Mouse (Mus musculus): ENCODE data around the gene Flt4.

Flt4 gene

DNA sequence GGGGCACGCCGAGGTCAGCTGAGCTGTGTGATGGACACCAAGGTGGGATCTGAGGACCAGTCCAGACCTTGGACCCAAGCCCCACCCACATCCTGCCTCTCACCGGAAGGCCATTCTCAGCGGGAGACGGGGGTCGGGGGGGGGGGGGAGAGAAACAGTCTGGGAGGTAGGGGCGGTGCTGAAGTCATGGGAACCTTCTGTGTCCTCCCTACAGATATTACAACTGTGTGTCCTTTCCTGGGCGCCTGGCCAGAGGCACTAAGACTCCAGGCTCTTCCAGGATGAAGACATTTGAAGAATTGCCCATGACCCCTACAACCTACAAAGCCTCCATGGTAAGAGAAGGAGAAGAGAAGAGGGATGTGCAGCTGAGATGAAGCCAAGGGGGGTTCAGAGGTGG is 36.6 kb downstream of the Flt4 start:
- DNase-seq (ENCODE audit: low spot score), result no peak

DNA sequence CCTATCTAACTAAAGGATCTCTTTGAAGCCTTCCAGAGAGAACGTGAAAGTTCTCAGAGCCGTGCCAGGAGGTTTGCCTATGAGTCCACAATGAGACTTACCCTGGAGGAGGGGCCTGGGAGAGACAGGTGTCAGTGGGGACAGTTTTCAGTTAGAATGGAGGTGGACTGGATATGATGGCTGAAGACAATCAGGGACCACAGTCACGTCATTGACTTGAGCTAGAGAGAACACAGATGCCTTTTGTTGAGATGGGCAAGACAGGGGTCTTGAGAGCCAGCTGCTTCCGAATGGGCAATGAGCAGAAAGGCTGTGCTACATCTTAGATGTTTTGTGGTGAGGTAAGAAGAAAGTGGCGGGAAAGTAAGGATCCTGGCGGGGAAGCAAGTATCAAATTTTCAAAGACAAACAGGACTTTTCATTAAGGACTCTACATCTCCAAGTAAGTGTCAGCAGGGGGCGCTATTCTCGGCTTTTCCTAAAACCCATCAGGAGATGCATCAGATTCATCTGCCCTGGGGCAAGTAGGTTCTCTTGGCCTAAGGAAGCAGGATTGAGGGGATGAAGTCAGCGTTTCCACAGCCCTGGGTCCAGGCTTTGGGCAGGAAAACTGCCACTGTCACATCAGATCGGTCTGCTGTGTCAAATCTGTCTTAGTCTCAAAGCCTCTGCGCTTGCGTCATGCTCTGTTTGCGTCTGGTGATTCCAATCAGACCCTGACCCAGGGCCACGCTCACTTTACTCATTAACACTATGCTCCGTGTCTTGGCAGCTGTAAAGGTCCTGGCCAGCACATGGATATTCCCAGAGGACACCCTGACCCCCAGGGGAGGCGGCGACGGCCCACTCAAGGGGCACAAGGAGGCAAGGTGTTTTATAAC is 41.3 kb downstream of the Flt4 start:
- no peak for DNase-seq (ENCODE audit: low spot score)

DNA sequence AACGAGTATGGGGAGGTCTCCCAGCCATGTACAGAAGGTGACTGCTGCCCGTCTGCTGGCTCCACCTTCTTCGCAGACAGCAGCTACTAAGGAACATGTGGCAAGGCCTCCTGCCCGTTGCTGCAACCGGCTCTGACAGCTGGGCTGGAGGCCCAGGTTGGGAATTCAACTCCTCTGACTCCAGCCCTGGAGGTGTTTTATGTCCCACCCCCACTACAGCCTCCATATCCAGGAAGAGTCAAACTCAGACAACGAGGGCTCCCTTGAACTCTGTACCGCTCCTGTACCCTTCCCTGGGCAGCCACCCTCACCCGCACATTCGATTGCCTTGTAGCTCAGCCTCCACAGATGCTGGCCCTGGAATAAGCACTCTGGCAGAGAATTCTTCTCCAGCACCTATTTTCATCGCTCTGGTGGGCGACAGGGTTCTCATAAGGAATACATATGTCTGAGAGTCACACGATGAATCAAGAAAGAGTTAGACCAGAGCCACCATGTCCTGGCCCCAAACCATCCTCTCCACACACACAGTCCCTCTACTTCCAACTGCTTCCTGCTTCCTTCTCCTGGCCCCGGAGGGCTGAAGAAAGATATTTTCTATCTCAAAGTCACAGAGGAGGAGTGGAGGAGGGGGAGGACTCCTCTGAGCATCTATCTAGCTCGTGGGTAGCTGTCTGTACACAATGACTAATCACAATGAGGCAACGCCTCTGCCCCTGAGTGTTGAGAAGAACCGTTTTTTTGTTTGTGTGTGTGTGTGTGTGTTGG is 42.1 kb downstream of the Flt4 start:
- DNase-seq (ENCODE audit: low spot score), result no peak

DNA sequence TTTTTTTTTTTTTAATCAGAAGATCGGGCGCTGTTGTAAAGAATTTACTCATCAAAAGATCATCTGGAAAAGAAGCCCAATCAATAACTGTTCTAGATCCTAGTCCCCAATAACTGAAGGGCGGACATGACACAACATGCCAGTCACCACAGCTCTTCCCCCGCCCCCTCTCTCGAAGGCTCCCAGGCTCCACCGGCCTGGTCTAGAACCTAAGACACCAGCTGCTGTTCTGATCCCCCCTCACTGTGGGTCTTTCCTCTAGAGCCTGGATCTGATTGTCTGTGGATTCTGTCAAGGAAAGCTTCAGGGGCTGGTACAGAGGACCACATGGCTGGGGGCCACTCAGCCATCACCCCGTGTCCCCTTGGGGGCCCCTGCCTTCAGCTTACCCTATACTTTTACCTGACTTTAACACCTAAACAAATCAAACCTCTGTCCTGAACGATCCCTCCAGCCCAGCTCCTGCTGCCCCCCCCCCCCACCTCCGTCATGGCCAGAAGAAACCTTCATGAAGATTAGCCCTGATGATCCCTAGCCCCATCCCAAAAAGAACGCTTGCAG is 42.8 kb downstream of the Flt4 start:
- no peak for DNase-seq (ENCODE audit: low spot score)

DNA sequence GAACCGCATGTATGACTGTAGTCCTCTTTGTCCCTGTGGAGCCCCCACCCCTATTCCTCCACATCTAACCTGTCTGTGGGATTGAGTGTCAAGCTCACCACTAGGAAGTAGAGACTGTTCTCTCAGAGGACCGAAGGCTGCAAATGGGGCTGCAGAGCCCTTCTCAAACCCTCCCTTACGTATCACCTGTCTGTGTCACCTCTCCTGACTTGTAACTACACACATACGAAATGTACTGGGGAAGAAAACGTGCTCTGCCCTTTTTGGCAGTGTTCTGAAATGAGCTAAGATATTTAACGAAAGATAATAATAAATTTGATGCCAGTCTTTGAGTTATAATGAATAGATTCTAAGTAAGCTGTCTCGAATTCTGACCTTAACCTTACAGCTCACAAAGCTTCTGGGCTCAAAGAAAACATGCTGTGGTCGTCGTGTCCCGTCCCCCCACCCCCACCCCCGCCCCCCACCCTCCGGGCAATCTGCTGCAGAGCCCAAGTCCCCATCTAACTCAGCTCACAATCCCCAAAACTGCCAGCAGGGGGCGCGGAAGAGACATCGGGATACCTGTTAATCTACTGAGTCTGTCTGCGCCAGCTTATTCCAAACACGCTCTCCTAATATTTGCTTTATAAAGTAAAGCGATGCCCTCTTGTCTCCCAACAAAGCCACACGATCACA is 43.5 kb downstream of the Flt4 start:
- DNase-seq (ENCODE audit: low spot score), result peak; percentile 82

DNA sequence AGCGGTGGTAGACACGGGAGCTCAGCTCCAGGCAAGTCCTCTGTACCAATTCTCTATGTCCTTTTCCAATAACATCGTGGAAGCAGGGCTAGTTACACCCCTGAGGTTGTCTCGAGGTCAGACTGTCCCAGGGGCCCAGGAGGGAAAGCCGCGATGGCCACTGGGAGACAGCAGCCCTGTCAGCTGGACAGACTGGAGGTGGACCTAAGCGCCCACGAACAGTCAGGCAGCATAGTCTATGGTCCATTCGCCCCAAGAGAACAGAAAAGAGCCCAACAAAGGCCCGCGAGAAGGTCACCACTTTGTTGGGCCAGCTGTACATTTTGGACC is 44.0 kb downstream of the Flt4 start:
- no peak for DNase-seq (ENCODE audit: low spot score)

DNA sequence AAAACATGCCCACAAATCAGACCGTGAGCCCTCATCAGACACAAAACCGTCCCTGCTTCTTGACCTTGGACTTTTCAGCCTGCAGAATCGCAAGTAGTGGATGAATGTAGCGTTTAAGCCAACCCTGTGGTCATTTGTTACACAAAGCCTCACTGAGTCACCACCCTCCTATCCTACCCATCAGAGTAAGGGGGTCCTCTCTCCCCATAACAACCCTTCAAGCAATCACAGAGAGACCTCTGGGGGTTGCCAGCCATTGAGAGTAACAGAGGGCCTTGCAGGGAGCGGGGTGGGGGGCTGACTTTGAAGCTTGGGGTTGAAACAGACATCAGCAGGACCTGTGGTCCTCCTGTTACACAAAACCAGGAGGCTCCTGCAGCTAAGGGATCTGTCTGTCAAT is 45.6 kb downstream of the Flt4 start:
- DNase-seq (ENCODE audit: low spot score), result no peak

DNA sequence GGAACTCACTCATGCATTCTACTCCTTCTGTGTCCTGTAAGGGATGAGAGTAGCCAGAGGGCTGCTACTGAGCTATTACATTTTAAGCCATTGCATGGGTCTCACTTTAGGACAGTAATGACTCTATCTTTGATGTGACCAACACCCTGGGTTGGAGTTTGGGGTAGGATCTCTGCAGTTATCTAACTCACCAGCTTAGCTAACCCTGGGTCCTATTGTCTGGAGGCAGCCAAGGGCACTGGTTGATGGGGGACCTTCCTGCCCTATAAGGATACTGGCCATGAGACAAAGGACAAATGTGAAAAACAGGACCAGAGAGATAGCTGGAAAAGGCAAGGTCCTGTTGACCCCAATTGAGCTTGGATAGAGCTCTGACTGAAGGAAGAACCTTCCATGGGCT is 46.4 kb downstream of the Flt4 start:
- DNase-seq (ENCODE audit: low spot score), result no peak

DNA sequence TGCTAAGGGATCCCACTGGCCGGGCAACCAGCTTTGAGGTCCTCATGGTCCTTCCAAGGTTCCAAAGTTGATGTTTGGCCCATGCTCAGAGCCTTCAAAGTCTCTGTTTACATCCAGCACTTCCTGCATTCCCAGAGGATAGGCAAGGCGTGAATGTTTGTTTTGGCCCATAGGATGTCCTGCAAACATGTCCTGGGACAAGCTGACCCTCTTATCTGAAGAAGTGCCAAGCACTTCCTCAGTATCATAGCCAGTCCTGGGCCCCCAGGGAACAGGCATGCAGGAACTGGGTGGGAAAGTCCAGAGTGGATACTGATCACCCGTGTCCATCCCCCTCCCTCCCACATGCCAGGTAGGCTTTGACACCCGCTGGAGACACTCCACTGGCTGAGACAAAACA is 49.0 kb downstream of the Flt4 start:
- no peak for DNase-seq (ENCODE audit: low spot score)

DNA sequence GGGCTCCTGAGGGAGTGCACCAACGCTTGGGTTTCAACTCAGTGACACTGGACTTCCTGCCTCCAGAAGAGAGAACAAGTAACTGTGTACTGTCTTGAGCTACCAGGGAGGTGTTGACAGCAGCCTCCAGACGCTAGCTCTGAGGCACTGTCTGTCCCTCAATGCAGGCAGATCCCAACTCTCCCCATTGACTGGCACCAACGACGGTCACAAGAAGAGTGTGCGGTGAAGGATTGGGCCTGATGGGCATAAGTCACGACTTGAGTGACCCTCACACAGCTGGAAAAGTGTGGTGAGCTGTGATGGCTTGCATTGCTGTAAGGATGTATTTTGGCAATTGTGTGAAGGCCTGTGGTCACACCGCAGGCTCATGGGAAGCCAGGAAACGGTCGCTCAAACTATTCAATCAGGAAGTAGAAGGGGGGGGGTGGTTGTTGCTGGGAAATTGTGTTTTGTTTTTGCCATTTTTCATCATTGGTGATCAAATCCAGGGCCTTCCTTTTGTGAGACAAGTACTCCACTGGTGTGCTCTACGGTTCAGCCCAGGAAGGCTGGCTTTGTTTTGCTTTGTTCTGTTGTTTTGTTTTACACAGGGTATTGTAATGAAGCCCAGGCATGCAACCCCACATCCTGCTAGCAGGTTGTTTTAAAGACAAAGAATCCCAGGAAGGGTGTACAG is 49.9 kb downstream of the Flt4 start:
- DNase-seq (ENCODE audit: low spot score), result no peak

DNA sequence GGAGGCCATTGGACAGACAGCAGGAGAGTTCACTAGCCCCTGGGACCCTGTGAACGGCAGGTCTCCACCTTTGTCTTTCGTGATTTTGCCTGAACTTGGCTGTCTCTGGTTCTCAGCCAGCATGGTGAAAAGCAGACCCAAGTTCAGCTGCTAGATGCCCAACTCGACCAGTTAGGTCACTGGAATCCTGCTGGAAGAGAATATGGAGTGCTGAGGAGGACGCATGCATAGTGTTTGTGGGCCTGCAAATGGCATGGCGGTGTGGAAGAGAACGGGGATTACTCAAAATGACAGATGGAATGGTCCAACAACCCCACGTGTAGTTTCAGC is 50.4 kb downstream of the Flt4 start:
- DNase-seq (ENCODE audit: low spot score), result no peak

DNA sequence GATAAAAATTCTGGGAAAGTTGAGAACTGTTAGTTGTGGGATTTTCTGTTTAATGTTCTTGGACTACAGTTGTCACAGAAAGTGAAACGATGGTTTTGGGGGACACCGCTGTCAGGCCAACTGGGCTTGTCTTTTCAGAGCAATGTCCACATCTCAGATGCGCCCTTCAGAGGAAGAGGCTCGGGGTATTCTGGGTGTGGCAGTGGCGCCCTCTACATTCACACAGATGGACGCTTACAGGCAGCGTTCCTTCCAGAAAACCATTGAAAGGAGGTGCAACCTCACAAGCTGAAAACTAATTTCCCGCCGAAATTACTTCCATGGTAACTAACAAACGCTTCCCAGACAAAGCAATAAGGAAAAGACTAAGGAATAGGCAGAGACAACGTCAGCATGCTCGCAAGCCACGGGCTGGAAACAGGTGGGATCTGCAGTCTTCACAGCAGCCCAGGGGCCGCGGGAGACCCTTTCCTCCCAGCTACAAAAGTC is 53.3 kb downstream of the Flt4 start:
- no peak for DNase-seq (ENCODE audit: low spot score)

DNA sequence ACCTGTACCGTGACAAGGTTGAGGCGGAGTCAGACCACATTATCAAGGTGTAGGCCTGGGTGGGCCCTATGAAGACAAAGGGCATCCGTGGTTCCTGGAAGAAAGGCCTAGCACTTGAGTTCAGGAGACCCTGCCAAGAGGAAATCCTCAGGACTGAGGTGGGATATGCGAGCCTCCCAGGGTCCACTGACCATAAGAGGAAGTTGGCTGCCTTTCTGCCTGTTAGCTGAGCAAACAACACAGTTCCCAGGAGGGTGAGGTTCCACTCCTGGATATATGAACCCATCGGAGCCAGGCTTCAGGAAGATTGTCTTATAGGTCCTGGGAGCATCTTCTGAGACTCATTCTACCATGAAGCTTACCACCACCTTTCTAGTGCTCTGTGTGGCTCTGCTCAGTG is 54.2 kb downstream of the Flt4 start, which contains the start of gene Scgb3a1:
Gene Scgb3a1 (plus strand): TSS at position 301 of the 400 bp plus-strand sequence.
- no peak for DNase-seq (ENCODE audit: low spot score)

DNA sequence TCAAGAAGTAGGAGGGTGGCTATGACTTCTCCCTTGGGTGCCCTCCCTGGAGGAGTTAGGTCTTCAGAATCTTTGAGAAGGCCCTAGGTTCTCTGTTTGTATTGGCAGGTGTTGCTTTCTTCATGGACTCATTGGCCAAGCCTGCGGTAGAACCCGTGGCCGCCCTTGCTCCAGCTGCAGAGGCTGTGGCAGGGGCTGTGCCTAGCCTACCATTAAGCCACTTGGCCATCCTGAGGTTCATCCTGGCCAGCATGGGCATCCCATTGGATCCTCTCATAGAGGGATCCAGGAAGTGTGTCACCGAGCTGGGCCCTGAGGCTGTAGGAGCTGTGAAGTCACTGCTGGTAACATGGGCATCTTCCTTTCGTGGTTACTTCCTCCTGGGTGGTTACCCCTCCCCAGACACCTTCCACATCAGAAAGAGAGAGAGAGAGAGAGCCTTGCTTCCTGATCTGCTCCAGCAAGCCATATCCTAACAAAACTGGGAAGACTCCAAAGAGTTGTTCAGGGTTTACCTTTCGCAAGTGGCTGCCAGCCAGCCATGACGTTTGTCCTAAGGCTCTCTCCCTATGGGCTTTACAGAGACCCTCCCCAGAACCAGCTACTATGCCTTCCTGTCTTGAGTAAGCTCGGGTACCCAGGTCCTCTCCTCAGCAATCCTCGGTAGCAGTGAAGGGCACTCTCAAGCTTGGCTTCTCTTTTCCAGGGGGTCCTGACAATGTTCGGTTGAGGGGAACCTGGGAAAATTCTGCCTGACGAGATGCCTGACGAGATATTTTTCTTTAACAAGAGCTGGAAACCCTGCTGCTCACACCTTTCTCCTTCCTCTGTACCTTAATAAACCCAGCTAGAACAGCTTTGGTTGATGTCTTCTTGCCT is 55.4 kb downstream of the Flt4 start:
- DNase-seq (ENCODE audit: low spot score), result no peak

DNA sequence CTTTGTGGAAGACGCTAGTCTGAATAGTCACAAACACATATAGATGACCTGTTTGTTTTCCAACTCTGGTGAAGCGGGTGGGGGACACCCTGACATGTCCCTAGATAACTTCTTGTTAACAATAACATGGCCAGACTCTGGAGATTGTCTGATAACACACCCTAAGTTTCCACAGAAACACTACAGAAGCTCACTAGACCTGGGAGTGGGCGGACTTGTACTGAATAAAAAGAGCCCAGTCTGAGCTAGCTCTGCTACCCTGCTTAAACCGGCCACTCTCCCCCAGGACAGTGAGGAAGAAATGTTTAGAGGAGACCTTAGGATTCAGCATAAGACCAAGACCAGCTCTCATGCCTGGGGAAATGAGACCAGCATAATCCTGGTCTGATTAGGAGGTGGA is 56.4 kb downstream of the Flt4 start:
- no peak for DNase-seq (ENCODE audit: low spot score)

DNA sequence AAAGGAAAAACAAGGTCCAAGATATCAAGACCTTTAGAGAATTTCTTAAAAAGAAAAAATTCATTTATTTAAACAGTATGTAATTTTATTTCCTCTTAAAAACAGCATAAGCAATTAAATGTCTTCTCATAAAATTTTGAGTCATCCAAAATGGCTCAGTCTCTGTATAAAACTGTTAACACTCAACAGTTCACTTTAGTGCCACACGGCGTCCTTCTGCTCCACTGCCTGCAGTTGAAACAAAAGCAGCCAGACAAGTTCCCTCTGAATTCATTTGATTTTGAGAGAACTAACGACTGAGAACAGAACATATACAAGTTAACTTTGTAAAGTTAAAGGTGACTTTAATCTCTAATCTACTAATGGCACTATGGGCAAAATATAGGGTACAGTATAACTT is 64.4 kb downstream of the Flt4 start:
- DNase-seq (ENCODE audit: low spot score), result no peak

DNA sequence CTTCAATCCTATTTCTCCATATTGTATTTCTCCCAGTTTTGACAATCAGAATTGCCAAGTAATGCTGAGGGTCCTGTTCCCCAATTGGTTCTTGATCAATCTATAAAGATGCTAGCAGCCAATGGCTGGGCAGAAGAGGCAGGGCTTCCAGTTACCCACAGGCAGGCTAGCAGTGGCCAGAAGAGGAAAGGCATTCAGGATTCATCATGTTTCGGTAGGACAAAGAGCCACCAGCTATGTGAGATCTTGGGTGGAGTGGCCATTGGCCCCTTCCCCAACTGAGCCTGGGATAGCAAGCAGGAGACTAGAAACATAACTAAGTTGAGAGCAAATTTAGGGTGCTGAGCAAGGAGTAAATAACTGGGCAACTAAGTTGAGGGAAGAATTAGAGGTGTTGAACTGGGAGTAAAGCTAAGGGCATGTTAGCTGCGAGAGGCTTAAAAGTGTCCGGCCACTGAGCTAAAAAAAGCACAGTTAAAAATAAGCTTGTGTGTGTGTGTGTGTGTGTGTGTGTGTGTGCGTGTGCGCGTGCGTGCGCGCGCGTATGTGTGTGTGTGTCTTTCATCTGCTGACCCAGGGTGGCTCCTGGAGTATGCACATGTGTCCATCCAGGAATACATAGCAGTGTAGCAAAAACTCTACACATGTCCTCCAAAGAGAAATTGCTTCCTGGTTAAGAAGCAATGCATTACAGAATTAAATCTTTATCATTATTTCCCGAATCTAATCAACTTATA is 75.3 kb downstream of the Flt4 start:
- no peak for DNase-seq (ENCODE audit: low spot score)

DNA sequence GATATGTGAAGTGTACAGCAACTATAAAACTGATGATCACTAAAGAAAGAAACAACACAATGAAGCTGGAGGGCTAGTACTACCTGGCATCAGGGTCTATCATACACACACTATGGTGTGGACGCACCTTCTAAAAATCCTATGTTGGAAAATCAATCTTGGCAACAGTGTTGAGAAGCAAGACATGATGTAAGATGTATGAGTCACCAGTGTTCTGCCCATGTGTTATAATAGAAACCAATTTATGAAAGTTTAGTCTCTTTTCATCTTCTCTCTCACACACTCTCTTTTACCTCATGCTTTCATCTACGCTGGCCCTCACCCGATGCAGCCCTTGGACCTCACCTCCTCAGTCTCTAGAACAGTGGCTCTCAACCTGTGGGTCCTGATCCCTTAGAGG is 86.0 kb downstream of the Flt4 start:
- no peak for DNase-seq (ENCODE audit: low spot score)

DNA sequence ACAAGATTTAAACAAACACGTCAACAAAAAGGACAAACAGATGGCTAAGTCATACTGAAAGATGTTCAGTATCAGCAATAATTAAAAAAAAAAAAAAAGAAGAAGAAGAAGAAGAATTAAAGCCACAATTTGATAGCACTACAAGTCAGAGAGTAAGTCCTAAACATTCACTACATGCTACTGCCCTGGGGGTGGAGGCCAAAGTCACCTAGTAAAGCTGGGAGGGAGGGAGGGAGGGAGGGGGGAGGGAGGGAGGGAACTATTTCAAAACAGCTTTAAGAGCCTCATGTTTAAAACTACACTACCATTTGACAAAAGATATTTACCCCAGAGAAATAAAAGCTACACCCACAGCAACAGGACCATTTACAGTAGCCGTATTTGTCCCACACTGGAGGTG is 86.6 kb downstream of the Flt4 start:
- DNase-seq (ENCODE audit: low spot score), result no peak

DNA sequence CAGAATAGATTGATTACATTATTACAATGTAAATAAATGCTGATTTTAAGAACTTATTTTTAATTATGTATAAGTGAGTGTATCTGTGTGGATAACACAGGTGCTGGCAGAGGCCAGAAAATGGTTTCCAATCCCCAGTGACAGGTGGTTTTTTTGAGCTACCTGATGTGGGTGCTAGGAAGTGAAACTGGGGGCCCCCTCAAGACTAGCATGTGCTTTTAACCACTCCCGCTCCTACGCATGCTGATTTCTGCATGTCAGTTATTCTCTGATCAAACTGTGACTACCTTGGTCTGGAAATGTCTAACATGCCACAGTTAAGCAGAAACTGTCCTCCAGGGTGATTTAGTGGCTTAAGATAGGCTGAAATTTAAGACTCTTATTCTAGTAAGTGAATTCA is 87.4 kb downstream of the Flt4 start:
- no peak for DNase-seq (ENCODE audit: low spot score)

All from urinary bladder, postnatal 25 days (tissue).